Mouse (Mus musculus) neural tube, embryonic 14.5 days (tissue): Measurements from ENCODE around the gene Lancl2. TPM values are rescaled to one million over a fixed set of nuclear protein-coding genes. Genes with fewer than 3 reads are reported as not detected.
A peak's percentile ranks its signal among the peaks of the same experiment; 100 is the strongest.

ENCODE experiments used
- ATAC-seq: fragments of 200-750 bp; cut with Nextera tagmentation; 2 replicates; pipeline ENCODE4 v1.8.0; 2017; ENCODE audit warnings: low read depth, mild to moderate bottlenecking, moderate TSS enrichment, moderate library complexity
- H3K27ac ChIP-seq: fragments of 300-500 bp; sonication (generic); 2 replicates; pipeline ENCODE4 v1.5.1; 2014; ENCODE audit warnings: low read depth, mild to moderate bottlenecking, control low read depth, low read length, moderate library complexity, mixed read lengths
- H3K27me3 ChIP-seq: fragments of 300-500 bp; sonication (generic); 2 replicates; pipeline ENCODE4 v1.6.1; 2014; ENCODE audit warnings: low read length; ENCODE audit not compliant: control insufficient read depth, insufficient read depth
- H3K36me3 ChIP-seq: fragments of 300-500 bp; sonication (generic); 2 replicates; pipeline ENCODE4 v1.6.1; 2014; ENCODE audit warnings: low read length, mixed read lengths; ENCODE audit not compliant: control insufficient read depth, insufficient read depth
- H3K4me1 ChIP-seq: fragments of 300-500 bp; sonication (generic); 2 replicates; pipeline ENCODE4 v1.6.1; 2014; ENCODE audit warnings: low read length; ENCODE audit not compliant: control insufficient read depth, insufficient read depth
- H3K4me2 ChIP-seq: fragments of 300-500 bp; sonication (generic); 2 replicates; pipeline ENCODE4 v1.6.1; 2014; ENCODE audit warnings: mild to moderate bottlenecking, low read depth, low read length, control low read depth
- H3K4me3 ChIP-seq: fragments of 300-500 bp; sonication (generic); 2 replicates; pipeline ENCODE4 v1.5.1; 2014; ENCODE audit warnings: low read depth, low read length, control low read depth, mixed read lengths
- H3K9ac ChIP-seq: fragments of 300-500 bp; sonication (generic); replicated peaks from 2 replicates; pipeline ENCODE4 v1.6.1; 2014; ENCODE audit warnings: low read depth, mild to moderate bottlenecking, control low read depth, low read length, mixed read lengths
- H3K9me3 ChIP-seq: fragments of 300-500 bp; sonication (generic); 2 replicates; pipeline ENCODE4 v1.6.1; 2016; ENCODE audit warnings: low read length; ENCODE audit not compliant: control insufficient read depth
- WGBS: fragments of 180-500 bp; shearing (Covaris S2); extraction: QIAGEN DNeasy Blood & Tissue Kit; methylation state at CpG from one replicate; pipeline ENCODE4 v1.1.7; 2014; 5-methylcytosine and 5-hydroxymethylcytosine counted together
- polyA plus RNA-seq: library from polyadenylated mRNA; unstranded; fragments of >200 nt; fragmentation: Nextera tagmentation; extraction: Ambion mirVana; gene quantifications from 2 replicates; pipeline ENCODE4 v1.2.1, GENCODE M21; 2014

Gene Lancl2
- 96.8 and 100 TPM in 2 replicates for polyA plus RNA-seq

DNA sequence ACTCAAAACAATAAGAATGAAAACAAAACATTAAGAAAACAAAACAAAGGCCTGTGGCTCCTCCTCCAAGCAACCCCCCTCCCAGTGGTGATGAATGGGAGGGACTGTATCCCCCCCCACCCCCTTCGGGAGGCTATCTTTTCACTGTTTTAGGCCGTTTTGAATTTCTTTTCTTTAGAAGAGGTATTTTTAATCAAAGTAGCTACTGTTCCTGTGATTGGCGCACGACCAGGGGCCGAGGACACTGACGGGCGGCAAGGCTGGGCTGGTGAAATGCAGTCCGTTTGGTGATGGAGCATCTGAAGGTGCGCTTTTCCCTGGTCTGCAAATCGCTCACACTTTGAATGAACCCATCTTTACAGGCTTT lies at the start of gene Lancl2:
Lancl2 (plus strand) TSS at position 165 of the 367 bp plus-strand sequence.
- peak within 1 kb of the TSS; percentile 82 for H3K4me3 ChIP-seq
- peak; percentile 19; the same call in 1 of the 2 replicates for ATAC-seq
- under 1% methylated on average over 10 of the region's 10 CpGs for WGBS
- H3K9me3 ChIP-seq: no peaks in the 10 kb centered on the region
- peak within 1 kb of the TSS; percentile 83 for H3K4me2 ChIP-seq
- H3K4me1 ChIP-seq: peaks cover 12% of the 10 kb centered on the region
- H3K9ac ChIP-seq: peak within 1 kb of the TSS; percentile 96
- H3K27me3 ChIP-seq: no peaks in the 10 kb centered on the region
- H3K36me3 ChIP-seq: no peaks in the 10 kb centered on the region
- H3K27ac ChIP-seq: peak within 1 kb of the TSS; percentile 100

DNA sequence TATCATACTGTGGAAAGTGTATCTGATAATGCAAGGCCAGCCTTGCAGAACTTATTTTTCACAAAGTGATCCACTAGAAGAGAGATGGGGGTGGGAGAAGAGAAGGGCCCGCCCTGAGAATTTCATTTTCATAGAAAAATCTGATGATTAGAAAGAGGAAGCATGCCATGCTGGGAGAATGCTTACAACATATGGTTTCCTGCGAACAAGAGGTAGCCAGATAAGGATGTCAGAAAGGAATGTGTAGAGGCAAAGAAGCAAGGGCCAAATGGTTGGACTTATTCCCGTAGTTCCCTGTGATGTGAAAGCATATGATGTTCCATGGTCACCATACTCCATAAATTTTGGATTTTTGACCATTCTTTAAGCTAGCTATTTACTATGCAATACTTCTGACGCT lies 41.0 kb upstream of the Lancl2 start:
- ATAC-seq: no peak
- no peaks in the 10 kb centered on the region for H3K27me3 ChIP-seq
- H3K9me3 ChIP-seq: no peaks in the 10 kb centered on the region
- H3K9ac ChIP-seq: no peak overlapping the region
- no peaks in the 10 kb centered on the region for H3K4me1 ChIP-seq
- H3K4me2 ChIP-seq: no peak overlapping the region
- H3K36me3 ChIP-seq: no peaks in the 10 kb centered on the region
- 87% methylated on average over 4 of the region's 4 CpGs for WGBS
- H3K27ac ChIP-seq: no peak overlapping the region
- H3K4me3 ChIP-seq: no peak overlapping the region

DNA sequence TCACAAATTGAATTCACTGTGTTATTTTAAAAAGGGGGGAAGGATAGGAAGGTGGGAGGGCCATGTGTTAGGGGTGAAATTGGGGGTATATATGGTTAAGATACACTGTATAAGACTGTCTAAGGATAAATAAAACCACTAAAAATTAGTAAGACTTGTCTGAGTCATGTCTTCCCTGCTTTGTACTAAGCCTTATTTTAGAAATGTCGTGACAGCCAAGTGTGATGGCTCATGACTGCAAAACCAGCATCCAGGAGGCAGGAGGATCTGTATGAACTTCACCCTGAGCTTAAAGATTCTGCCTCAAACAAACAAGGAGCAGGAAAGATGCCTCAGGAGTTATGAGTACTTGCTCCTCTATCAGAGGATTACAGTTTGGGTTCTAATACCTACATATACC lies 18.2 kb upstream of the Lancl2 start:
- no peak overlapping the region for H3K27ac ChIP-seq
- H3K27me3 ChIP-seq: no peaks in the 10 kb centered on the region
- no peak overlapping the region for H3K4me3 ChIP-seq
- no peak overlapping the region for H3K9ac ChIP-seq
- no peaks in the 10 kb centered on the region for H3K4me1 ChIP-seq
- no peaks in the 10 kb centered on the region for H3K36me3 ChIP-seq
- H3K9me3 ChIP-seq: no peaks in the 10 kb centered on the region
- H3K4me2 ChIP-seq: no peak overlapping the region
- WGBS: 97% methylated on average over 1 of the region's 1 CpGs
- no peak for ATAC-seq

DNA sequence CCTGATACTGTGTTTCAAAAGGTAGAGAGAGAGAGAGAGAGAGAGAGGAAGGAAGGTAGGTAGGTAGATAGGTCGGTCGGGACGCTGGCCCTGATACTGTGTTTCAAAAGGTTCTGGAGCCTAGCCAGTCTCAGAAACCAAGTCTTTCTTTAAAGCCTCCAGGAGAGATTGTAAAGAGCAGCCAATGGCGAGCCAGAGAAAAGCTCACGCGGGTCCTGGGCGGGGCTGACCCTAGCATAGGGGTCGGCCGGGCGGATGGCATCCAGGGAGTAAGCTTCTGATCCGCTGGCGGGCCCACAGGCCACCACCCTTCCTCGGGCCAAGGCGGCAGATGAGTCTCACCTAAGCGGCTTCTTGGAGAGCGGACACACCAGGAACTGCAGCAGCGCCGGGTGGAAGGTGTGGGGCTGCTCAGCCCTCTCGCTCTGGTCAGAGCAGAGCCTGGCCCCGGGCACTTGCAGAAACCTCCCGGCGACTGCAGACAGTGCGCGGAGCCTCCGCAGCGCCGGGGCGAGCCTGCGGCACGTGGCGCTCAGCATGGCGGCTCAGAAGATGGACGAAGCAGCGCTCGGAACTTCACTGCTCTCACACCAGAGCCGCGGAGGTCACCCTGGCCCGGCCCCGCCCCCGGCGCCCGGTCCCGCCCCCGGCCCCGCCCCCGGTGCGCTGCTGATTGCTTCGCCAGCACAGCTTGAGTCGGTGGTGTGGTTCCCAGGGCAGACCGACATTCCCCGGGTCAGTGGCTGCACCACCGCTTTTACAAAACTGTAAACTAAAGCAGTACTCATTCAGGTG lies 10.7 kb upstream of the Lancl2 start, which contains the start of gene Pyurf:
Pyurf (minus strand) TSS at position 612 of the 795 bp plus-strand sequence.
- peak; percentile 97 for ATAC-seq
- H3K4me3 ChIP-seq: peak within 1 kb of the TSS; percentile 79
- H3K36me3 ChIP-seq: no peaks in the 10 kb centered on the region
- H3K9ac ChIP-seq: peak within 1 kb of the TSS; percentile 76
- H3K4me2 ChIP-seq: peak within 1 kb of the TSS; percentile 61
- under 1% methylated on average over 52 of the region's 52 CpGs for WGBS
- peak within 1 kb of the TSS; percentile 86 for H3K27ac ChIP-seq
- H3K9me3 ChIP-seq: no peaks in the 10 kb centered on the region
- no peaks in the 10 kb centered on the region for H3K27me3 ChIP-seq
- H3K4me1 ChIP-seq: no peaks in the 10 kb centered on the region

DNA sequence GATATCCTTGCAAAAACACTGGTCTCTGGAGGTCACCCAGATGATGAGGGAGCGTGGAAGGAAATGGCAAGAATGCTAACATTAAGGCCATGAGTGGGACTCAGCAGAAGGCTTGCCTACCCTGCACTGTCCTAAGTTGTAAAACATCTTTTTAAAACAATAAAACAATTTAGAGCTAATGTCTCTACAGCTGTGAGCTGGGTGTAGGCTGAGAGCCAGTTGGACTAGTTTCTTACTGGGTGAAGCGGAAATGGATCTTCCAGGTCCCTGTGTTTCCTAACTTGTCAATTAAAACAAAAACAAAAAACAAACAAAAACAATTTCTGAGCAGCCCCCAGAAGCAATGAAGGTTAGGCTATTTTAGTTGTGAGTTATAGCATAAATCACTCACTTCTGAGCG lies 9.2 kb upstream of the Lancl2 start:
- H3K9ac ChIP-seq: no peak overlapping the region
- H3K9me3 ChIP-seq: no peaks in the 10 kb centered on the region
- H3K4me2 ChIP-seq: no peak overlapping the region
- no peaks in the 10 kb centered on the region for H3K27me3 ChIP-seq
- H3K36me3 ChIP-seq: no peaks in the 10 kb centered on the region
- WGBS: 91% methylated on average over 3 of the region's 3 CpGs
- ATAC-seq: no peak
- no peaks in the 10 kb centered on the region for H3K4me1 ChIP-seq
- no peak overlapping the region for H3K4me3 ChIP-seq
- H3K27ac ChIP-seq: no peak overlapping the region

DNA sequence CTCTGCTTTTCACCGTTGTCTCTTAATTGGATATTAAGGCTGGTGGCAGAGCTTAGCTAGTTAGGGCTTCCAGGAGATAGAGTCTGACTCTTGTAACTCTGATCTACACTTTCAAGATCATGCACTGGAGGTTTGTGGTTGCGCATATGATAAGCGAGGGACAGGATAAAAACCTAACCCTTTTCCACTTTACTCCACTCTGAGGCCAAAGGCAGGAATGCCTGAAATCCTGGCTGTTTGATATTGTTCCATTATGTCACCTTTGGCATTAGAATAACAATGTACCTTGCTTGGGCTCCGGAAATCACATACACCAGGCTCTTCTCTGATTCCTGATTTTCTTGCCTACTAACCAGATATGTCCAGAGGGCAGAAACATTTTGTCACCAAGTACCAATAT lies 654 bp upstream of the Lancl2 start:
- Histone ChIP-seq H3K36me3 (no peaks in the 10 kb centered on the region), H3K9me3 (no peaks in the 10 kb centered on the region), H3K27ac (peak overlapping the region; percentile 100), H3K9ac (peak overlapping the region; percentile 96), H3K4me1 (peaks cover 12% of the 10 kb centered on the region), H3K4me2 (peak overlapping the region; percentile 83), H3K27me3 (no peaks in the 10 kb centered on the region), H3K4me3 (peak overlapping the region; percentile 82)
- 54% methylated on average over 4 of the region's 4 CpGs for WGBS
- no peak for ATAC-seq

DNA sequence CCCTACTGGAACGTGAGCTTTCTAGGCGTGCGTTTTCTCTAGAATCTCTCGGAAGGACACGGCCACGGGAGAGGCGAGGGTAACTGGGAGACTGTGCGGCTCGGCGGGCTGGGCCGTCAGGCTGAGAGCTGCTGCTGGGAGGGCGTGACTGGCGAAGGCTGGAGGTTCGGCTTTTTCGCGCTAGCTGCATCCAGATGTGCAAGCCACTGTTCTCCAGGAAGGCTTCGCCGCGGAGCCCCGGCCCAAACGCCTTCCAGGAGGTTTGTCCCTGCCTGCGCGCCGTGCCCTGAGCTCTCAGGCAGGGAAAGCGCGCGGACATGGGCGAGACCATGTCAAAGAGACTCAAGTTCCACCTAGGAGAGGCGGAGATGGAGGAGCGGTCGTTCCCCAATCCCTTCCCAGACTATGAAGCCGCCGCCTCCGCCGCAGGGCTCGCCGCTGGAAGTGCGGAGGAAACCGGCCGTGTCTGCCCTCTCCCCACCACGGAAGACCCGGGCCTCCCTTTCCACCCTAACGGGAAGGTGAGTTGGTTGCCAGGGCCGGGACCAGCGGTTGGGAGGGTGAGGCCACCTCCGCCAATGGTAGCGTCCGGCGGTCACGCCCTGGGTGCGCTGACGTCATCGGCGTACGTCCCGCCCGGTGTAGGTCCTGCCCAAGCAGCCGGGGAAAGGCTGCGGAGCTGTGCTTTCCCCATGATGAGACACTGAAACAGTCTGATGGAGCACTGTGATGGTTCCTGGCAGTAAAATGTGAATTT lies 581 bp downstream of the Lancl2 start:
- peak overlapping the region; percentile 83 for H3K4me2 ChIP-seq
- H3K27ac ChIP-seq: peak overlapping the region; percentile 100
- H3K36me3 ChIP-seq: no peaks in the 10 kb centered on the region
- H3K9ac ChIP-seq: peak overlapping the region; percentile 96
- ATAC-seq: peak; percentile 98
- peaks cover 12% of the 10 kb centered on the region for H3K4me1 ChIP-seq
- no peaks in the 10 kb centered on the region for H3K27me3 ChIP-seq
- no peaks in the 10 kb centered on the region for H3K9me3 ChIP-seq
- under 1% methylated on average over 58 of the region's 59 CpGs for WGBS
- H3K4me3 ChIP-seq: peak overlapping the region; percentile 82

DNA sequence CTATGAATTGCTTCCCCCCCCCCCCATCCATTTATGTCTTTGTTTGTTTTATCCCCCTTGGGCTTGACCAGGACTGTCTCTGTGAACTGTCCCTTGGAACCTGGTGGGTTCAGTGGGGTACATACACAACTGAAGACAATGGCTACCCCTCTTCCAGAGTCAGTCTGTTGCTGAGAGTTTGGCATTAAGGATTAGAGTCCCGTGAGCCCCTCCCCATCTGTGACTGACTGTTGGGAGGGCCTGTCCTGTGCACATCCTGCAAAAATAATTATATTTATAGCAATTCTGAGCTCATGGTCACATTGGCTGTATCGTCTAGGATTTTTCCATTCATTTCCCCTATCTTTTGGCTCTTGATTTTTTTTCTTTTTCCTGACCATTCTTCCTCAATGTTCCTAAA lies 1.4 kb downstream of the Lancl2 start:
- H3K4me2 ChIP-seq: peak overlapping the region; percentile 83
- H3K27ac ChIP-seq: peak overlapping the region; percentile 100
- H3K9ac ChIP-seq: peak overlapping the region; percentile 96
- peaks cover 12% of the 10 kb centered on the region for H3K4me1 ChIP-seq
- 25% methylated on average over 2 of the region's 2 CpGs for WGBS
- peak overlapping the region; percentile 82 for H3K4me3 ChIP-seq
- H3K27me3 ChIP-seq: no peaks in the 10 kb centered on the region
- no peaks in the 10 kb centered on the region for H3K36me3 ChIP-seq
- peak; percentile 33 for ATAC-seq
- H3K9me3 ChIP-seq: no peaks in the 10 kb centered on the region

DNA sequence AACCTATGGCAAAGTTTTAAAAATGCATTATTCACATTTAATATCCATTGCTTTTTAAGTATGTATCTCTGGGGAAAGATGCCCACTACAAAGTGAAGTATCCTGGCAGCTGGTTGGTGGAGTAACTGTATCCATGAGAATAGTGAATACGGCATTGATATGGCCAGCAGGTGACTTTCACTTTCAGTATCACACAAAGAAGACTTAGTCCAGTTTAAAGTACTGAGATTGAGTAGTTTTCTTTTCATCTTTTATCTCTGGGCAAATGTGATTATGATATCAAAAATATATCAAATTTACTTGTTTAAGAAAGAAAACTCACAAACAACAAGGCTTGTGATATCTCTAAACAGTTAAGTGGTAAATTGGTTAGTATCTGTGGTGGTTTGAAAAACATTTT lies 4.4 kb downstream of the Lancl2 start:
- no peak for ATAC-seq
- H3K4me3 ChIP-seq: no peak overlapping the region
- H3K4me2 ChIP-seq: no peak overlapping the region
- no peak overlapping the region for H3K27ac ChIP-seq
- H3K9me3 ChIP-seq: no peaks in the 10 kb centered on the region
- H3K36me3 ChIP-seq: no peaks in the 10 kb centered on the region
- 80% methylated on average over 1 of the region's 1 CpGs for WGBS
- no peak overlapping the region for H3K9ac ChIP-seq
- no peaks in the 10 kb centered on the region for H3K27me3 ChIP-seq
- H3K4me1 ChIP-seq: peaks cover 6% of the 10 kb centered on the region
